Mouse (Mus musculus) heart, adult 18-20 months (tissue): ENCODE measurements at regions not wholly inside any gene's neighbourhood (a gene's known extent, or its start where the extent isn't known, plus 50 kb on each side); places are given as distances from the start of the nearest gene placed in this dataset.

Experiments
- DNase-seq, 2 experiments: peaks; one replicate each; pipeline ENCODE4 v3.0.0; 2021 to 2022; ENCODE audit warnings: mixed read lengths in 1 of 2

DNA sequence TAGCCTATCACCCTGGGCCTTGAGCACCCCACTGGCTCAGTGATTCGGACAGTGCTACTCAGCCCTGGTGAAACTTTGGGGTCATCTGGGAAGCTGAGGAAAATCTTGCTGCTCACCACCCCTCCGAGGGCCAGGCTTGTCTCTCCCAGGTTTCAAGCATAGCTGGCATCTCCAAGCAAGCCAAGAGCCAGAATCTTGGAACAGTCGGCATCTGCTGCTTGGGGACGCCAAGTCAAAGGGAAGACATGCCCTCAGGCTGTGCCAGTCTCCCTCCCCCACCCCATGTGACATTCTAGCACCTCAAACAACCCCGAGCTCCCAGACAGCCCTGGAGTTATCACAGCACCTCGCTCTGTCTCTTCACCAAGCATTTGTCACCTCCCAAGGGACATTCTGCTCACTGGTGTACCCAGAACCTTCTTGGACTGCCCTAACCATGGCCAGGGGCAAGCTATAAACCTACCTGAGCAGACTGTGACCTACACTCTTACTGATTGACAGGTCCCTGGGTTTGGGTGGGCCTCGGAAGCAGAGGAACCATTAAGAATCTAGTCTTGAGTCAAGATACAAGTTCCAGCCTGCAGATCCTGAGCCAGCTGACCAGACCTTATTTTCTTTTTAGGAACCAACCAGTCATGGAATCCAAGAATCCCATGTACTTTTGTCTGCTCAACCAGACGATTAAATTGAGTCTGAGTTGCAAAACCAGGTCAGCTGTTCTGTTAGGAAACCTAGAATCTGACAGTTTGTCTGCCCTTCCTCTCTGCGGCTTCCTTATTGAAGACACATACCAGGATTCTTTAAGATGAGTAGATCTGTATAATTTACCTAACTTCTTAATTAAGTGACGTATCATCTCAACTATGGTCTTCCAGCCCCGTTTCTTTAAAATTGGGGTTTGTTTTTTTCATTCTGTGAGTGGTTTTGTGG, 83.0 kb upstream of the Otos start:
- no peak for DNase-seq

DNA sequence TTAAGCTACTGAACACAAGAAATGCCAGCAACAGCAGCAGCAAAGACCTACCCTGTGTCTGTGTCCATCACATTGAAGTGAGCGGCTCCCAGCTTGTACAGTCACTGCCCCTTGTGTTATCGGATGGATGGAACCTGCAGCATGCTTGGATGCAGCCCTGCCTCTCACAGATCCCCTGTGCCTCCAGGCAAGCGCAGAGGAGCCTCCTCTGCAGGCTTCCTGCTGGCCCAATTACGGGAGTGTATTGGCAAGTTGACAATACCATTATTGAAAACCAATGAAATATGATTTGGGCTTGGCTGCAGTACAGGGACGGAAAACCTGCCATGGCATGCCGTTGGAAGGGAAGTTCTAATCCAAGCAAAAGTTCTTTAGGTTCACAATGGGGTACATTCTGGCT, 81.9 kb upstream of the Otos start:
- no peak for DNase-seq

DNA sequence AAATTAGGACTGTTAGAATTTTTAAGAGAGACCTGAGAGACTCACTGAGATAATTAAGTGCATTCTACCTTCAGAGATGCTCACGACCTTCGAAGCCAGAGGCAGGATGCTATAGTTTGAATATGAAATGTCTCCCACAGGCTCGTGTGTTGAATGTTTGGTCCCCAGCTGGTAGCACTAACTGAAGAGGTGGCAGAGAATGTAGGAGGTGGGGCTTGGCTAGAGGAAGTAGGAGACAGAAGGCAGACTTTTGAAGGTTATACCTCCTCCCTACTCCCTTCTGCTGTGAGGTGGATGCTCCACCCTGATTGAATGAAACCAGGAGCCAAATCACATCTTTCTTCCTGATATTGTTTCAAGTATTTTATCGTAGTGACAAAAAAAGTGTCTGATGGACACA, 79.3 kb upstream of the Otos start:
- DNase-seq: no peak

DNA sequence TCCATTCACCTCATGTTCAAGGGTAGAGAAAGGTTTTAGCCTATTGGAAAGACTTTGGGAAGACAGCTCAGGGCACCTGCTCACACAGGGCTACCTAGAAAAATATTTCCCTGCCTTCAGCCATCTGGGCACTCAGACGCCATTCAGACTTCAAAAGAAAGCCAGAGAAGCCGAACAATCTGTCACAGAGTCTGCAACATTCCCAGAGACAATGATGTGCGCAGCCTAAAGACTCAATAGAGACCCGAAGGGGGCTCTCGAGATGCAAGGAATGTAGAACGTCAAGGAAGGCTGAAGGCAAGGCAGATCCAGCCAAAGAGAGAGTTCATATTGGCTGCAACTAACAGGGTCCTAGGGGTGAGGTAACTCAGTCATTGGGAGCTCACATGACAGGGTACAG, 78.7 kb upstream of the Otos start:
- DNase-seq: no peak

DNA sequence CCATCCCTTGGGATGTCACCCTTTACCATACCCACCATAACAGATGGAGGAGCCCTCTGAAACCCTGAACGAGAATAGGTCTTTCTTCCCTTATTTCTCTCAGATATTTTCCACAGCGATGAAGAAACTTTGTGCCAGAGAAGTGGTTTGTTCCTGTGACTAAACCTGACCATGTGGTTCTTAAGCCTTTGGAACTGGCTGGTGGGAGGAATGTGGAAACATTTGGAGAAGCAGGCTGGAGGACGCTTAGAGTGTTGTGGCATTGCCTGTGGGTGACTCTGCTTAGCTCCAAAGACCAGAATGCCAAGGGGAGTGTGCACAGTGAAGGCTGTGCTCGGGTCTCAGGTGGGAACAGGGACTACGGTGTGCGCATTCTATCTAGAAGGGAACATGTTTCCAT, 77.7 kb upstream of the Otos start:
- DNase-seq: no peak

DNA sequence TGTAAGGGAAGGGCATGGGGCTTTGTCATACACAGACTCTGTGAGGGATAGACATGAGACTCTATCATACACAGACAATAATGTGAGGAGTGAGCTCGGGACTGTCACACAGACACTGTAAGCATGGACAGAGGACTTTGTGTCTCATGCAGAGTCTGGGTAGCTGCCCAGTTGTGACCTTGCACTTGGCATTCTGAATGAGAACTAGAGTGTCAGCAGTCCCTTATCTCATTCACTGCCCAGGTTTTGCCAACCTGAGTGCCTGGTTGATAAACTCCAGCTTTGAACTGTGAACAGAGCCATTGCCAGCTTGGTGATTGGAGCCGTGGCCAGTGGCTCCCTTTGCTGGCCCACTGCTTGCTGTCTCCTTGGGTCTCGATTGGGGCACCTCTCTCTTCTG, 75.5 kb upstream of the Otos start:
- DNase-seq: peak; percentile 86 to 87

DNA sequence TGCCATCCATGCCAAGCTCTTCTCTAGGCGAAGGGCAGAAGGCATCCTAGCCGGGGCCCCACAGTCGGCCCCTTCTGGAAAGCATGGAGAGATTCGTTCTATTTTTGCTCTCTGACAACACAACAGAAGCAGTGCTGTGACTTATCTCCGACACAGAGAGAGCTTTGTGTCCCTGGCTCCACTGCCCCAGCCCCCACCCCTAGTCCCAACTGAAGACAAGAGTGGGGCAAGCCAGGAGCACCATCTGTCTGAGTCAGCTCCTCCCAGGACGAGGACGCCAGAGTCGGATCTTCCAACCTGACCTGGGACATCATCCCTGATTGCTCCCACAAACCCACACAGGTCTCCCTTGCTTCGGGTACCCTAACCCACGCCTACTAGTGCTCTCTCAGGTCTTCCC, 71.9 kb upstream of the Otos start:
- DNase-seq: peak; percentile 69 to 80

DNA sequence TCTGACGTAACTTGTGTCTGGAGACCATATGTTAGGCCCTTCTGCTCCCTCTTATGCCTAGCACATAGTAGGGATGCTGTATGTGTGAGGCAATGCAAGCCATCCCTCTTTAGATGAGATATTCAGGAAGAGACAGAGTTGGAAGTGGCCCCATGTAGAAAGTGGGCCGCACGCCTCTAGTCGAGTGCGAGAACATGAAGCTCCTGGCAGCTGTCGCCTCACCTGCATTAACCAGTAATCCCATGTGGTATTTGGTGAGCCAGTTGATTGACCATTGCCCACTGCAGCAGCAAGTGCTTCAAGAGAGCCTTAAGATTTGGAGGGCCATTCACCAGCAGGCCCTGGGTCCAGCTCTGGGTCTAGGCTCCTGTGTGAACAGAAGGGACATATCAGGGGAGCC, 71.2 kb upstream of the Otos start:
- DNase-seq: no peak

DNA sequence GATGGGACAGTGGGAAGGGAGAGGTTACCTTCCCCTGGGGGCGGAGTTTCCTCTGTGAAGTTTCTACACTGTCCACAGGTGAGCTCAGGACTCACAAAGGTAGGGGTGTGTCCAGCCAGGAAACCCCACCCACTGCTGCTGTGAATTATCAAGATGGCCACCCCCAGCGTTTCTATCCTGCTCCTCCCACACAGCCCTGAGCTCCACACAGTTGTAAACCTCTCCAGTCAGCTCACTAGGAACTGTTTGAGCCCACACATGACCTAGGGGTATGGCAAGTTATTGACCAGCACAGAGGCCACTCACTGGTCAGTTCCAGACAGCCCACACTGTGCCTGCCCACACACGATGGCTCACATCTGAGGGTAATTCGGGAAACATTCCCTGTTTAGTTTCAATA, 69.5 kb upstream of the Otos start:
- no peak for DNase-seq

DNA sequence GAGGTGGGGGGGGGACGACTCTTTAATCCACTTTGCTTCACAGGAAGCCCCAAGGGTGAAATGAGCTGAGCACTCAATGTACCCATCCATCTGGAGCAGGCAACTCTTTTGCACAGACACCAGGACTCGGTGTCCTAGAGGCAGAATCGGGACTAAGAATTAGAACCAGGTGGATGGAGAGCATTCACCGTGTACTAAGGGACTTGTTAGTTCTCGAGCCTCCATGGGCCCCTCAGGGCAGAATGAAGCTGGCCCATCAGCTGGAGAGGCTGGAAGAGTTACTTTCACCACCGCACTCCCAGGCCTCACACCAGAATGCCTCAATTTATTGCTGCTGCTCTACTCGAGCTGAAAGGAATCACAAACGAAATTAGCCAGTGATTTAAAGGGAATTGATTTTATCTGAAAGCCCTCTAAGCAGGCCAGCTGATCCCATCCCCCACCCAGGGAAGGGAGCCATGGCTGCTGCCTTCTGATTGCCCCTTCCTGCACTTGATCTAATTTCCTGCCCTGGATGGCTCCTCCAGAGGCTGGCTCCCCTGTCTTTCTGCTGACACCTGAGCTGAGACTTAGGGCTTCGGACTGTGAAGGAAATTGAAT, 66.2 kb upstream of the Otos start:
- no peak for DNase-seq

DNA sequence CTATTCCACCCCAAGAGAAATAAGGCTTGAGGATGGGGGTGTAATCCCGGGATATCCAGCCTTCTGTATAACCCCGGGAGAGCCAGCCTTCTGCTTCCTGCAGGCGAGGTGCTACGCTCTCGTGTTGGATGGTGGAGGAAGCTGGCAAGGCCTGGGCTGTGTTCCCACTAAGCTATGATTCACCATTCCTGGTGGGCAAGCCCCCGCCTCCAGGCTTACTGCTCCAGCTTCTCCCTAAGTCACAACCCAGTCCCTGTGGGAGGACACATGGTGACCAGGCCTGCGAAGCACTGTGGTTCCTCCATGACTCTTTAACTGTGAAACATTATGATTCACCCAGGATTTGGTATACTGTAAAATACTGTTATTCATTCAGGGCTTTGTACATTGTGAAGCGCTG, 63.7 kb upstream of the Otos start:
- DNase-seq: no peak

DNA sequence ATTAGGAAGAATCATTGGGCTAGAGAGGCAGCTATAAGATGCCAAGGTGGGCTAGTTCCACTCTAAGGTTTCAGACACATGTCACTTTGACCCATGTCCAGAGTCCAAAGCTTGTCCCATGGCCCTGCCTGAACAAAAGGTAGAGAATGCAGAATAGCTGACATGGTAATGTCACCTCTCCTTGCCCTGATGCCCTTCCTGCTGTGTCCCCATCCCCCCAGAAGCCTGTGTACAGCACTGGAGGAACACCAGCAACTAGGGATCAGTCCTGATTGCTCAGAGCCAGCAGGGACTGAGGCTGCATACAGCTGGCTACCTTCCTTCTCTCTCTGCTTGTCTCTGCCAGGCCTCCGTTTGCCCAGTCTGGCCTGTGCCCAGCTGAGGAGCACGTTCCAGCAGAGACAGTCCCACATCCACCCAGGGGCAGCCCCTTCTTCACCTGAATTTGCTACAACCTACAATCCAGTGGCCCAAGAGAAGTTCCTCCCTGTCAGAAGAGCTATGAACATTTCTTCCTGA, 61.7 kb upstream of the Otos start:
- peak; percentile 38 to 70 for DNase-seq

DNA sequence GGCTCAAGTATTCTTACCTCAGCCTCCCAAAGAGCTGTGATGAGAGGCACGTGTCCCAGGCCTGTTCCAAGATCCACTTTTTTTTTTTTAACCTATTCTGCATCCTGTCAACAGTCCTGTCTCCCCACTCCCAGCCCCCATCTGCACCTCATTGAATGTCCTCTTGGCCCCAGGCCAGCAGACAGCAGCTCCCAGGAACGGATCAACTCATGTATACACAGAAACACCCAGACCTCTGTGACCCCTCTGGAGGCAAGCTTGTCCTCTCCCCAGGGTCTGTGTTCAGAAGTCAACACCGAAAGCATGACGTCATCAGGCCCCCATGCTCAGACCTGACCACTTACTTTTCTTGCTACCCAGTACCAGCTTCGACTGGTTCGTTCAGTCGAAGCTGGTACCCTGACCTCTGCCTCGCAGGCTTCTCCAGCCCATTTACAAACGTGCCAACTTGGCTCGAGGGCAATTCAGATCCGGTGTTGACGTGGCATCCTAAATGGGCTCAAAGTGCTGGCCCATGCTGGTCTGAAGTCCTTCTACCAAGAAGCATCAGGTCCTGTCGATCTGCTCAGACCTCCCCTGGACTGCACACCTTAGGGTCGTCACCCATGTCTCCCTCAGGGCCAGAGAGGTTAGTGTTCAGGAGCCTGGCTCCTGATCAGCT, 60.7 kb upstream of the Otos start:
- peak; percentile 18 to 42 for DNase-seq

DNA sequence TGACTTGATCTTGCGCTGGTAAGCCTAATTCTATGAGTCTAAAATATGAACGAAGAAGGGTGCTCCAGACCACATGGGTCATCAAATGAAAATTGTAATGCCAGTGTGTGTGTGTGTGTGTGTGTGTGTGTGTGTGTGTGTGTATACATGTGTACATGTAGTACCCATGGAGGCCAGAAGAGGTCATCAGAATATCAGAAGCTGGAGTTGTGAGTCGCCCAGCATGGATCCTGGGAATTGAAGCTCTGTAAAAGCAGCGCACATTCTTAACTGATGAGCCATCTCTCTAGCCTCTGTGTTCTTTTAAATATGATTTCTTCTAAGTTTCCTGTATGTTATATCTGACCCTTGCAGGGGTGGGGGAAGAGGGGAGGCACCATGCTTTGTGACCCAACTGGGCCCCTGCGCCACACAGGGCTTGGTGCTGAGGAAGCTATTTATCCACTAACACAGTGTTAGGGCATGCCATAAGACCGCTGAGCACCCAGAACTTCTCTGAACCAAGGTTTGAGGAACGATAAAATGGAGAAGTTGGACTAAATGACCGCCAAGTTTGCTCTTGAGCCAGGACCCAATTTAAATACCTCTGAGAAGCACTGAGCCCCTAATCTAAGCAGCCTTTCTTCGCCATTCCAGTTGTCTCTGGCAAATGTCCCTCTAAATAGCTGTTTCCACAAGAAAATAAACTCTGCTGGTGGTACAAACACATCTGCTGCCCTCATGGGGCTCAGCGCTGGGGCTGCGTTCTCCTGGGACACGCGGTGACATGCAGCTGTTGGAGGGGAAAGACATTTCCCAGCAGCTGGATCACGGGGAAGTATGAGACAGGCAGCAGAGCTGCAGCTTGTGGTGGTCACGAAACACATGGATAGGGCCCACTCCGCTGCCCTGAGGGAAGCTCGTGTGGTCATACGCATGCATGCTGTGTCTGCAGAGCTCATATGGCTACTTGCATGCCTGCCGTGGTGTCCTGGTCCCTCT, 59.6 kb upstream of the Otos start:
- no peak for DNase-seq

DNA sequence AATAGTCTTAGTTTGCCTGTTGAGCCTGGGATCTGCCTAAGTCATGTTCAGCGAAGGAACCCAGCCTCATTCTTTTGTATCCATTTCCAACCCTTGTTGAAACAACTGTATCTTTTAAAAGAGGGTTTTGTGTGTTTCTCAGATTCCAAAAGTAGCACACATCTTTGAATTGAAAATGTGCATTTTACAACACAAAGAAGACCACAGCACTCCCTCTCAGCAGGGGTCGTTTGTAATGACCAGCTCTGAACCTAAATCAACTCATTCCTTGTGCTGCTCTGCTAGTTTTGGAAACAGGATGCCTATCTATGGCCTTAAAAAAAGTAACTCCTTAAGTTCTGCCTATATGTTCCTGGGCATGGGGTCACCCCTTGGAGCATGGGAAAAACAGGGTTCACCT, 58.8 kb upstream of the Otos start:
- DNase-seq: no peak

DNA sequence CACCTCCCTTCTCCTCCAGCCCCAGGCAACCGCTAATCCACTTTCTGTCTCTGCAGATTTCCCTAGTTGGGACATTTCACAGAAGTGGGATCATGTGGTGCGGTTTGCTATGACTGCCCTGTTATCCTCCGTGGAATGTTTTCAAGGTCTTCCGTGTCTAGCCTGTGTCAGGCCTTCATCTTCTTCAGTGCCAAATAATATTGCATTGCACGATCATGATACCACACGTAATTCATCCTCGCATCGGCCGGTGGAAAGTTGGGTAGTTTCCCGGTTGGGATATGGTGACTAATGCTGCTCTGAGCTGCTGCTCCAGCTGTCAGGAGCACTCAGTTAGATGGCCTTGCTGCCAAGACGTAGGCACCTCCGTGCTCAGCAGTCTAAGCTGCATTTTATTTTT, 55.3 kb upstream of the Otos start:
- peak; percentile 58 to 63 for DNase-seq

DNA sequence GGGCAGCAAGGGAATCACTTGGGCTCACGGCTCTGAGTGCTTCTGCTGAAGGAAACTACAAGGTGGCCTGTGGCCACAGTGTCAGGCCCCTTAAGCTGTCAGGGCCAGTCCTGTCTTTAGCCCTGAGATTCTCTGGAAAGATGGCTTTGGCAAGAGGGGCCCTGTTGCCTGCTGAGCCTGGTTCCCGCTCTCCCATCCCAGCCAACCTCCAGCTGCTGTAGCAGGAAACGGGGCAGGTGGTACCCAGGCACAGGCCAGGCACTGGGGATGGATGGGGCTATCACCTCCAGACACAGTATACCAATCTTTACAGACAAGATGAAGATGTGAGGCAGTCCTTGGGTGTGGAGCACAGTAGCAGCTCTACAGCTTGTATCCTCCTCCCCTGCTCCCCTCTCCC, 54.6 kb upstream of the Otos start:
- DNase-seq: no peak

DNA sequence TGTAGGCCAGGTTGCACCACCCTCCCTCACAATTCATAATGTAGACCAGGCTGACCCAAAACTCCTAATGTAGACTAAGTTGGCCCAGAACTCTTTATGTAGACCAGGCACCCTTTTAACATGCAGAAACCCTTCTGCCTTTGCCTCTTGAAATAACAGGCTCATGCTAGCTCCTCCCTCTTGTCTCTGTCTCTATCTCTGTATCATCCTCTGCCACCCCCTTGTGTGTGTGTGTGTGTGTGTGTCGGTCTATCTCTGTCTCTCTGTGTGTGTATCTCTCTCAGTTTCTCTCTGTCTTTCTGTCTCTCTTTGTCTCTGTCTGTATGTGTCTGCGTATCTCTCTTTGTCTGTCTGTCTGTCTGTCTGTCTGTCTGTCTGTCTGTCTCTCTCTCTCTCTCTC, 51.5 kb upstream of the Otos start:
- DNase-seq: no peak

DNA sequence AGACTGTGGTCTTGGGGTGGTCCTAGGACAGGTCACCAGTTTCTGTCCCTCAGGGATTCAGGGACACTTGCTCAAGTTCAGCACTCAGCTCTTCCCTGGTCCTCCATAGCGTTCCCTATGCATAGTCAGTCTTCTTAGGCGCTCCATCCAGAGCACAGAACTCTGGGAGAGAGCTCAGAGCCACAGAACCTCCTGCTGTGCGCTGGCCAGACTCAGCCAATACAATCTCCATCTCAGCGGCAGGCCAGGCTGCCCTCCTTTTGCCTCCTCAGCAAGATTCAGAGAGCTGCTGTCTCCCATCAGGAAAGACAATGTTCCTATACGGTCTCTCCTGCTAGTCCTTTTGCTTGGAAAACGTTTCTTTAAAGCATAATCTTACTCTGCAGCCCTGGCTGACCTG, 51.1 kb upstream of the Otos start:
- no peak for DNase-seq

DNA sequence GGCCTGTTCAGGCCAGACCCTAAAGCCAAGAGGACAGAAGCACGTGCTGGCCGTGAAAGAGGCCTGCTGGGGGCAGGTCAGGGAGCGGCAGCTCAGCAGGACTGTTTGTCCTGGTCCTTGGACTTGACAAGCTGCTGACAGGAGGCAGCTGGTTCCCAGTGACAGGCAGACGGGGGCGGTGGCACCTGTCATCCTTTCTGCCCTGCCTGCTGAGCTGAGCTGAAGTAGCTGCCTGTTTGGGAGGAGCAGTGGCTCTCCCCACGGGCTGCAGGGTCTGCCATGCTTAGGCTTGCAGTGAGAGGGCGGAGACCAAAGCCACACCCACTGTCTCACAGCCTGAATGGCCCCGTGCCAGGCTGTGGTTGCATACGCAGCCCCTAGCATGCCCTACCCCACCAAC, 50.4 kb upstream of the Otos start:
- DNase-seq: peak; percentile 69 to 90

DNA sequence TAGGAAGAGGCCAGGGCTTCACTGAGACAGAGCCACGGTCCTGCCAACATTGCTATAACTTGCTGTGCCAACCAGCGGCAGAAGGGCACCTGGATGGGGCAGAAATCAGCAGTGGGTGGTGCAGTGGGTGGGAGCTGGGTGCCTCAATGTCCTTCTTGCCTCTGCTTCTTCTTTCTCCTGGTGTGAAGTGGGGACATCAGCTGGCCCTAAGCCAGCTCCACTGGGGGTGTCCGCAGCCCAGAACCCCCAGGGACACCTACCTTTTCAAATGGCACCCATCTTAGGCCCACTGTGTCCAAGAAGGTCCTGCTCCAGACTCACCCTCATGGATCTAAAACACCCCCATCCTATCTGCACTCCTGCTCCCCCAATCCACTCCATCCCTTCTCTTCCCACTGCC, 49.9 kb upstream of the Otos start:
- peak in 1 of 2 experiments; percentile 14 for DNase-seq
